Mouse (Mus musculus): ENCODE results near the gene Uggt1.

DNA sequence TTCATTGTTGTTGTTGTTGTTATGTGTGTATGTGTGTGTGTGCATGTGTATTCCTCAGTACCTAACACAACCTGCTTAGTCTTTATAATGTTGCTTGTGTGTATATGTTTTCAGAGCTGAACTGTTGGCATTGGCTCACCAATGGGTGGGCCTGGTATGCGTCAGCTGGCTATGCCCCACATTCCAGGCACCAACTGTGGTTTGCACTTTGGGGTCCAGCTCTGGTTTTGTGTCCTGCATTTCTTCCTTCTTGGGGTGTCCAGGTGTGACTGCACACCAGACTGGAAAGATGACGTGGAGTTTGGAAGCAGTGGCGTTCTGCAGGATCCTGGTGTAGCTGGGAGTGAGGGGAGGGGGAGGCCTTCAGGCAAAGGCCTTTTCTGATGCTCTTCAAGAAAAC is 125.6 kb downstream of the Uggt1 start:
- no peak for TF ChIP-seq EP300 (IDR thresholded peaks at IDR 0.05; ENCODE audit: low read depth)
- no peak for TF ChIP-seq CTCF (IDR thresholded peaks at IDR 0.05; ENCODE audit: low read depth)

Measured in liver, embryonic 14.5 days (tissue).